9 mouse cellular contexts compared by ENCODE assay signal in the genomic region with DNA sequence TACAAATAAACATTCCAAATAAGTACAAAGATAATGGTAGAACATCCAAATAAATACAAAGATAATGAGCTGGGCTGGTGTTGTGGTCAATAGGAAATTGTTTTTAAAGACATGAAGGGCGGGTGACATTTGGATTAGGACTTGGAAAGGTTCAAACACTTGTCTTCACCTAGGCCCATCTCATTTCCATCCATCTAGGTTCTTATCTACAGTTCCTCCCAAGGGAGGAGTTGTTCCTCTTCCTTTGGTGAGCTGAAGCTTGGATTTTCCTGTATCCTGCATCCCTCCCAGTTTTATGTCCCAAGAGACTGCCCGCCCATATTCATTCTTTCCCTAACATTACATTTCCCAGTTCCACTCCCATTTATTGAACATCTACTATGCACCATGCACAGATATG. TPM values are rescaled to one million over a fixed set of nuclear protein-coding genes. Genes with fewer than 3 reads are reported as not detected.
DNase-seq lines count a peak whose midpoint lies in the region; ATAC-seq and TF ChIP-seq lines count a peak whose summit lies in the region.
"Had no signal": no experiment of that assay in that cellular context is flagged by ENCODE, and none has a peak within 500 bp of the region (broad histone marks: within the 10 kb centered on the region; RNA-seq: fewer than 3 reads in every experiment).

No protein-coding gene starts in this region.

- peaks cover 6% of the 10 kb centered on the region for H3K36me3 ChIP-seq in heart, adult 2 months (ENCODE audit: control insufficient read depth, insufficient read depth, low read length)
- peaks cover 22% of the 10 kb centered on the region for H3K36me3 ChIP-seq in G1E (replicated peaks)
- no peaks in the 10 kb centered on the region for H3K36me3 ChIP-seq in heart, embryonic 15.5 days
- no peaks in the 10 kb centered on the region for H3K36me3 ChIP-seq in liver, embryonic 16.5 days (ENCODE audit: control insufficient read depth, insufficient read depth)
- no peaks in the 10 kb centered on the region for H3K36me3 ChIP-seq in thymus, adult 2 months (ENCODE audit: control insufficient read depth, insufficient read depth, low read length)

- H3K27ac ChIP-seq in heart, adult 2 months = peak overlapping the region; percentile 99
- peak overlapping the region; percentile 99 for H3K27ac ChIP-seq in heart, embryonic 15.5 days
- peak overlapping the region; percentile 89; the same call in 1 of the 2 replicates for H3K27ac ChIP-seq in liver, embryonic 16.5 days (ENCODE audit: low read length)
- H3K27ac ChIP-seq in thymus, adult 2 months (ENCODE audit: control insufficient read depth, insufficient read depth, low read length) = no peak overlapping the region

- H3K9me3 ChIP-seq in G1E (replicated peaks) = no peaks in the 10 kb centered on the region
- no peaks in the 10 kb centered on the region for H3K9me3 ChIP-seq in heart, embryonic 15.5 days (replicated peaks)
- H3K9me3 ChIP-seq in liver, embryonic 16.5 days (replicated peaks; ENCODE audit: control insufficient read depth, low read length) = no peaks in the 10 kb centered on the region

- H3K27me3 ChIP-seq in heart, adult 2 months (ENCODE audit: control insufficient read depth, insufficient read depth, low read length) = no peaks in the 10 kb centered on the region
- H3K27me3 ChIP-seq in G1E (ENCODE audit: insufficient read depth, low read length) = peaks cover 17% of the 10 kb centered on the region
- H3K27me3 ChIP-seq in heart, embryonic 15.5 days = no peaks in the 10 kb centered on the region
- no peaks in the 10 kb centered on the region for H3K27me3 ChIP-seq in liver, embryonic 16.5 days (ENCODE audit: control insufficient read depth, insufficient read depth, low read depth, low read length)
- no peaks in the 10 kb centered on the region for H3K27me3 ChIP-seq in thymus, adult 2 months (ENCODE audit: control insufficient read depth, insufficient read depth, low read length)

- TF ChIP-seq CTCF in heart, adult 2 months (IDR thresholded peaks at IDR 0.05) = no peak
- TF ChIP-seq CTCF in G1E (IDR thresholded peaks at IDR 0.05; ENCODE audit: low read depth, low read length) = no peak
- TF ChIP-seq CTCF in thymus, adult 2 months (IDR thresholded peaks at IDR 0.05; ENCODE audit: borderline replicate concordance, control insufficient read depth, extremely low read depth, insufficient read depth, low read length, poor library complexity) = no peak

- H3K4me1 ChIP-seq in heart, adult 2 months (ENCODE audit: control insufficient read depth, insufficient read depth, low read length) = peaks cover 2% of the 10 kb centered on the region
- H3K4me1 ChIP-seq in G1E (ENCODE audit: insufficient read depth, low read depth, low read length) = peaks cover 26% of the 10 kb centered on the region
- peaks cover 12% of the 10 kb centered on the region for H3K4me1 ChIP-seq in heart, embryonic 15.5 days (replicated peaks)
- H3K4me1 ChIP-seq in liver, embryonic 16.5 days (ENCODE audit: control insufficient read depth, low read depth, low read length) = peaks cover 7% of the 10 kb centered on the region; the same call in 1 of the 2 replicates
- H3K4me1 ChIP-seq in thymus, adult 2 months (replicated peaks; ENCODE audit: control insufficient read depth, insufficient read depth, low read length) = no peaks in the 10 kb centered on the region

- peak in 1 of 2 experiments; percentile 17 for DNase-seq in heart, adult 2 months
- no peak for DNase-seq in heart, adult 11 months
- DNase-seq in G1E (ENCODE audit: low spot score) = no peak
- DNase-seq in ovary, postnatal 14 days (ENCODE audit: low spot score) = no peak
- no peak for DNase-seq in right cerebral cortex, postnatal 14 days
- DNase-seq in thymus, adult 2 months = no peak

- H3K9ac ChIP-seq in heart, adult 2 months (ENCODE audit: low read depth, low read length) = no peak overlapping the region; the same call in 1 of the 2 replicates
- peak overlapping the region; percentile 96 for H3K9ac ChIP-seq in heart, embryonic 15.5 days
- H3K9ac ChIP-seq in liver, embryonic 16.5 days (ENCODE audit: low read depth, low read length) = peak overlapping the region; percentile 88

- WGBS in heart, adult 2 months = 40% methylated on average over 2 of the region's 2 CpGs
- 72% methylated on average over 2 of the region's 2 CpGs for WGBS in heart, embryonic 15.5 days
- WGBS in liver, embryonic 16.5 days (ENCODE audit: insufficient replicate concordance) = 68% methylated on average over 2 of the region's 2 CpGs
- 91% methylated on average over 2 of the region's 2 CpGs for WGBS in thymus, adult 2 months

- TF ChIP-seq EP300 in heart, adult 2 months (IDR thresholded peaks at IDR 0.05; ENCODE audit: insufficient read depth, low read depth, low read length) = no peak

- intact Hi-C loops in heart, adult 2 months (cut with DNase I) = no loop called here

- H3K4me3 ChIP-seq in heart, adult 2 months = peak overlapping the region; percentile 65
- H3K4me3 ChIP-seq in G1E (ENCODE audit: low read depth, low read length) = peak overlapping the region; percentile 79
- H3K4me3 ChIP-seq in heart, embryonic 15.5 days = peak overlapping the region; percentile 99
- H3K4me3 ChIP-seq in liver, embryonic 16.5 days (ENCODE audit: low read depth, low read length) = peak overlapping the region; percentile 94
- no peak overlapping the region for H3K4me3 ChIP-seq in thymus, adult 2 months (ENCODE audit: control insufficient read depth, insufficient read depth, low read length)

- no peak for TF ChIP-seq POLR2A in heart, adult 2 months (IDR thresholded peaks at IDR 0.05; ENCODE audit: insufficient read depth, low read depth, low read length)
- no peak for TF ChIP-seq POLR2A in thymus, adult 2 months (IDR thresholded peaks at IDR 0.05; ENCODE audit: control insufficient read depth, extremely low read depth, insufficient read depth, low read length, poor library complexity)

- H3K4me2 ChIP-seq in heart, embryonic 15.5 days = peak overlapping the region; percentile 73
- H3K4me2 ChIP-seq in liver, embryonic 16.5 days (ENCODE audit: low read depth, low read length) = peak overlapping the region; percentile 70

- peaks cover 2% of the 10 kb centered on the region; the same call in 1 of the 2 replicates for H3K79me2 ChIP-seq in heart, adult 2 months (replicated peaks; ENCODE audit: control insufficient read depth, insufficient read depth, low read length)

- ATAC-seq in G1E (ENCODE audit: extremely low read depth, insufficient number of reproducible peaks, low FRiP score, poor library complexity, severe bottlenecking) = no peak
- ATAC-seq in heart, embryonic 15.5 days (replicated peaks; ENCODE audit: insufficient number of reproducible peaks, insufficient read depth, low FRiP score, low read depth) = no peak
- ATAC-seq in liver, embryonic 16.5 days (ENCODE audit: low read depth) = no peak

RNA-seq across cellular contexts. Expression of gene Gosr2, which starts 0.5 kb away (rescaled TPM):
- total RNA-seq in heart, adult 2 months (2021) = 10 to 100 TPM; 33.2 to 37.8 TPM
- polyA plus RNA-seq in heart, adult 2 months (2012; rRNA removed) = 49.7 and 69.7 TPM in 2 replicates
- total RNA-seq in G1E (2014; fragmentation: Nextera tagmentation) (65.5 and 69.2 TPM in 2 replicates), G1E (2017) (72.1 and 73.1 TPM in 2 replicates)
- 6.5 and 16.0 TPM in 2 replicates for polyA plus RNA-seq in G1E (2012)
- 51.4 and 64.5 TPM in 2 replicates for polyA plus RNA-seq in heart, embryonic 15.5 days (2015; fragmentation: Nextera tagmentation; extraction: Ambion mirVana)
- 36.4 and 37.9 TPM in 2 replicates for polyA plus RNA-seq in liver, embryonic 16.5 days (2015; fragmentation: Nextera tagmentation; extraction: Ambion mirVana)
- 99.8 and 101 TPM in 2 replicates for polyA plus RNA-seq in thymus, adult 2 months (2012; rRNA removed)

RNA-seq across cellular contexts. Expression of gene Rprml, which starts 48.9 kb away (rescaled TPM):
- not detected for total RNA-seq in heart, adult 2 months (2021)
- not detected in 2 replicates for polyA plus RNA-seq in heart, adult 2 months (2012; rRNA removed)
- total RNA-seq in G1E (2014; fragmentation: Nextera tagmentation) (not detected in 2 replicates), G1E (2017) (not detected in 2 replicates)
- not detected in 2 replicates for polyA plus RNA-seq in G1E (2012)
- 0.29 TPM in 1 of 2 replicates, not detected in the other for polyA plus RNA-seq in heart, embryonic 15.5 days (2015; fragmentation: Nextera tagmentation; extraction: Ambion mirVana)
- not detected in 2 replicates for polyA plus RNA-seq in liver, embryonic 16.5 days (2015; fragmentation: Nextera tagmentation; extraction: Ambion mirVana)
- polyA plus RNA-seq in thymus, adult 2 months (2012; rRNA removed) = 0.09 TPM in 1 of 2 replicates, not detected in the other

RNA-seq across cellular contexts. Expression of gene Wnt9b, which starts 51.4 kb away (rescaled TPM):
- under 1 TPM; 0.70 to 0.75 TPM for total RNA-seq in heart, adult 2 months (2021)
- 0.41 and 0.61 TPM in 2 replicates for polyA plus RNA-seq in heart, adult 2 months (2012; rRNA removed)
- total RNA-seq in G1E (2014; fragmentation: Nextera tagmentation) = not detected in 2 replicates
- 0.06 and 0.11 TPM in 2 replicates for total RNA-seq in G1E (2017)
- not detected in 2 replicates for polyA plus RNA-seq in G1E (2012)
- polyA plus RNA-seq in heart, embryonic 15.5 days (2015; fragmentation: Nextera tagmentation; extraction: Ambion mirVana) = 0.48 and 0.60 TPM in 2 replicates
- polyA plus RNA-seq in liver, embryonic 16.5 days (2015; fragmentation: Nextera tagmentation; extraction: Ambion mirVana) = 0.07 TPM in 2 replicates
- 0.13 and 0.15 TPM in 2 replicates for polyA plus RNA-seq in thymus, adult 2 months (2012; rRNA removed)
- total RNA-seq: gastrocnemius, postnatal 4 days had no signal

RNA-seq across cellular contexts. Expression of gene Lyzl6, which starts 59.5 kb away (rescaled TPM):
- total RNA-seq in heart, adult 2 months (2021) = not detected
- polyA plus RNA-seq in heart, adult 2 months (2012; rRNA removed) = not detected in 2 replicates
- not detected in 2 replicates for total RNA-seq in G1E (2014; fragmentation: Nextera tagmentation)
- not detected in 2 replicates for total RNA-seq in G1E (2017)
- not detected in 2 replicates for polyA plus RNA-seq in G1E (2012)
- not detected in 2 replicates for polyA plus RNA-seq in heart, embryonic 15.5 days (2015; fragmentation: Nextera tagmentation; extraction: Ambion mirVana)
- not detected in 2 replicates for polyA plus RNA-seq in liver, embryonic 16.5 days (2015; fragmentation: Nextera tagmentation; extraction: Ambion mirVana)
- polyA plus RNA-seq in thymus, adult 2 months (2012; rRNA removed) = not detected in 2 replicates
- total RNA-seq: gastrocnemius, postnatal 4 days had no signal
